Mouse (Mus musculus): Measurements from ENCODE around the gene Ankrd23. TPM values are rescaled to one million over a fixed set of nuclear protein-coding genes. Genes with fewer than 3 reads are reported as not detected.

The Ankrd23 gene
- total and polyA plus RNA-seq, 3 experiments = 2.9 to 3.7 TPM; not detected in 1

DNA sequence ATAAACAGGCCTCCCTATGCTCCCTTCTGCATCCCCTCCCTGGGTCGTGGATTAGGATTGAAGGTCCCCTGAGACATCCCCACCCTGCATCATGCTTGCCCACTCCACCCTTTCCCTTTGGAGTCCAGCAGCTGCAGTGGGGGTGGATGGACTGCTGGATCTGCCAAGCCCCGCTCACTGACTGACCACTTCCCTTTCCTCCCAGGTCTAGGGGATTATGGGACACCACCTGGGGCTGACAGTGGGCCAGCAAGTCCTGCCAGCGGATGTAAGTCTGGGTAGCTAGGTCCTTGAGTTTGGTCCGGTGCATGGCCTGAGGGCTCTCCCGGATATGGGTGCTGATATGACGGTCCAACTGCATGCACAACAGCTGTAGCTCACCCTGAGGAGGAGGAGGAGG is 27.4 kb upstream of the Ankrd23 start:
- DNase-seq (ENCODE audit: low read depth, low spot score) = no peak
- peaks cover 2 to 10% of the 10 kb centered on the region in 2 experiments; a peak in 3 of 4 replicates for H3K4me1 ChIP-seq (ENCODE audit: control insufficient read depth in 1 of 2, insufficient read depth in 2 of 2, low read length in 2 of 2)
- no peak overlapping the region for H3K9ac ChIP-seq (ENCODE audit: control insufficient read depth, low read depth, low read length, poor library complexity, severe bottlenecking)
- no peak overlapping the region for H3K4me3 ChIP-seq (ENCODE audit: control insufficient read depth in 1 of 2, insufficient read depth in 1 of 2, low read depth in 2 of 2, low read length in 2 of 2)
- no peak overlapping the region for H3K27ac ChIP-seq (ENCODE audit: control insufficient read depth, low read depth, low read length)
- H3K36me3 ChIP-seq (ENCODE audit: control insufficient read depth in 1 of 2, insufficient read depth in 2 of 2, low read length in 2 of 2) = no peaks in the 10 kb centered on the region
- H3K9me3 ChIP-seq (replicated peaks; ENCODE audit: insufficient read depth, low read length) = no peaks in the 10 kb centered on the region
- TF ChIP-seq ZC3H11A (IDR thresholded peaks at IDR 0.05; ENCODE audit: low read depth, low read length) (no peak), NELFE (IDR thresholded peaks at IDR 0.05; ENCODE audit: low read depth, low read length) (no peak), MEF2A (IDR thresholded peaks at IDR 0.05; ENCODE audit: extremely low read depth, insufficient replicate concordance, low read depth, low read length, poor library complexity, severe bottlenecking) (no peak), MAFK (IDR thresholded peaks at IDR 0.05; ENCODE audit: borderline replicate concordance, low read depth, low read length) (no peak), GABPA (IDR thresholded peaks at IDR 0.05; ENCODE audit: low read depth, low read length) (no peak), MAZ (IDR thresholded peaks at IDR 0.05; ENCODE audit: low read depth, low read length) (no peak), CTCF (IDR thresholded peaks at IDR 0.05 in 2 of 3, conservative IDR thresholded peaks at IDR 0.05 in 1 of 3; ENCODE audit: control insufficient read depth in 1 of 3, insufficient read depth in 1 of 3, low read depth in 2 of 3, low read length in 3 of 3, poor library complexity in 1 of 3, severe bottlenecking in 1 of 3) (no peak), MYC (IDR thresholded peaks at IDR 0.05; ENCODE audit: low read depth, low read length) (no peak), POLR2A (IDR thresholded peaks at IDR 0.05; ENCODE audit: control insufficient read depth in 1 of 2, insufficient read depth in 1 of 2, low read depth in 1 of 2, low read length in 2 of 2, poor library complexity in 1 of 2) (no peak), MYB (IDR thresholded peaks at IDR 0.05; ENCODE audit: low read depth, low read length) (no peak)
- H3K27me3 ChIP-seq (ENCODE audit: control insufficient read depth in 1 of 2, insufficient read depth in 2 of 2, low read length in 2 of 2) = peaks cover 0 to 3% of the 10 kb centered on the region in 2 experiments
- no peaks in the 10 kb centered on the region for H3K79me2 ChIP-seq (ENCODE audit: control insufficient read depth, insufficient read depth, low read length, poor library complexity)

DNA sequence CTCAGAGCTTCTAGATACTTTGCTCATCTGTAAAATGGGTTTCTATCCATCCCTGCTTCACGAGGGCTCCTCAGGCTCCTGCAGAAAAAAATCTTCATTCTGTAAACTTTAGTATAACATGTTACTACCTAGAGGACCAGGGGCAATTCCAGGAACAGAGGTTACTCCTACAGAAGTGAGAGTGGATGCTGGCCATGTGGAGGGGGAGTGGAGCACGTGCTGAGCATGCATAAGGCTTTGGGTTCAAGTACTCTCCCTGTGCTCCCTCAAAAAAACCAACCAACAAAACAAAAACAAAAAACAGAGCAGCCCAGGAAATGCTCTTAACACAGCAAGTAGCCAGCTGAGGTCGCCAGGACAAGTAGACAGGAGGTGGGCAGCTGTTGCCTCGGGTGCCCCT is 26.9 kb upstream of the Ankrd23 start:
- TF ChIP-seq TAL1 (IDR thresholded peaks at IDR 0.05; ENCODE audit: low read length) = no peak
- no peak for TF ChIP-seq ETS1 (IDR thresholded peaks at IDR 0.05; ENCODE audit: low read depth, low read length)
- TF ChIP-seq MAFK (IDR thresholded peaks at IDR 0.05; ENCODE audit: borderline replicate concordance, low read depth, low read length) = no peak
- no peak for TF ChIP-seq MAZ (IDR thresholded peaks at IDR 0.05; ENCODE audit: low read depth, low read length)
- TF ChIP-seq MAX (IDR thresholded peaks at IDR 0.05; ENCODE audit: low read length) = no peak
- TF ChIP-seq CHD2 (IDR thresholded peaks at IDR 0.05; ENCODE audit: low read length) = no peak
- no peak for TF ChIP-seq POLR2A (IDR thresholded peaks at IDR 0.05; ENCODE audit: control insufficient read depth in 1 of 2, insufficient read depth in 1 of 2, low read depth in 1 of 2, low read length in 2 of 2, poor library complexity in 1 of 2)
- TF ChIP-seq HCFC1 (IDR thresholded peaks at IDR 0.05; ENCODE audit: low read depth, low read length) = no peak
- no peak for DNase-seq (ENCODE audit: low read depth, low spot score)
- Histone ChIP-seq H3K9me3 (replicated peaks; ENCODE audit: insufficient read depth, low read length) (no peaks in the 10 kb centered on the region), H3K79me2 (ENCODE audit: control insufficient read depth, insufficient read depth, low read length, poor library complexity) (no peaks in the 10 kb centered on the region), H3K27ac (ENCODE audit: control insufficient read depth, low read depth, low read length) (no peak overlapping the region), H3K4me3 (ENCODE audit: control insufficient read depth in 1 of 2, insufficient read depth in 1 of 2, low read depth in 2 of 2, low read length in 2 of 2) (no peak overlapping the region), H3K9ac (ENCODE audit: control insufficient read depth, low read depth, low read length, poor library complexity, severe bottlenecking) (no peak overlapping the region), H3K27me3 (ENCODE audit: control insufficient read depth in 1 of 2, insufficient read depth in 2 of 2, low read length in 2 of 2) (peaks cover 3 to 8% of the 10 kb centered on the region in 2 experiments), H3K4me1 (ENCODE audit: control insufficient read depth in 1 of 2, insufficient read depth in 2 of 2, low read length in 2 of 2) (peaks cover 2 to 10% of the 10 kb centered on the region in 2 experiments; a peak in 3 of 4 replicates), H3K36me3 (ENCODE audit: control insufficient read depth in 1 of 2, insufficient read depth in 2 of 2, low read length in 2 of 2) (no peaks in the 10 kb centered on the region)

Measured in MEL (cell line).